Mouse (Mus musculus) left cerebral cortex, postnatal 10 days (tissue): ENCODE results near the gene Dnajc25. TPM values are rescaled to one million over a fixed set of nuclear protein-coding genes. Genes with fewer than 3 reads are reported as not detected.

ENCODE experiments used
- DNase-seq, 2 experiments: peaks; one replicate each; pipeline ENCODE4 v3.0.0; 2021 to 2022; ENCODE audit warnings: low spot score in 2 of 2, mixed read lengths in 1 of 2; ENCODE audit errors: extremely low spot score in 1 of 2
- intact Hi-C: fragments of 180-260 bp; cut with DNase I; formaldehyde crosslinking; loops from one replicate; pipeline ENCODE4 v1.15.1; 2025
- total RNA-seq, 2 experiments: library from RNA; stranded (reverse); gene quantifications; 2 replicates each; pipeline ENCODE4 v1.2.3; 2021

The Dnajc25 gene
- total RNA-seq, 2 experiments from 2014 or later, result 6.8 to 8.1 TPM

GRCm38 (mm10) chr4:59000614-59001013 lies 5.8 kb downstream of the Dnajc25 start:
- peak in 1 of 2 experiments; percentile 39 for DNase-seq
- intact Hi-C loops, result no loop called here

GRCm38 (mm10) chr4:59002948-59003805 lies 8.3 kb downstream of the Dnajc25 start, which contains the start of gene Gm20503:
Gm20503 (plus strand) TSS chr4:59003210.
- DNase-seq, result peak; percentile 86 to 94
- intact Hi-C loops, result no loop called here

- intact Hi-C loops, result no loop called here
- no peak for DNase-seq
Measured at GRCm38 (mm10) chr4:59003806-59004200, 8.9 kb downstream of the Dnajc25 start.

- intact Hi-C loops, result no loop called here
- no peak for DNase-seq
Measured at GRCm38 (mm10) chr4:59006211-59006610, 11.3 kb downstream of the Dnajc25 start.

GRCm38 (mm10) chr4:59007016-59007415 lies 12.2 kb downstream of the Dnajc25 start:
- DNase-seq, result no peak

GRCm38 (mm10) chr4:59007974-59008373 lies 13.1 kb downstream of the Dnajc25 start:
- no peak for DNase-seq
- intact Hi-C loops, result no loop called here

More at GRCm38 (mm10) chr4:59007016-59007415, 12.2 kb downstream of the Dnajc25 start:
- intact Hi-C loops, result no loop called here

GRCm38 (mm10) chr4:59009186-59009585 lies 14.3 kb downstream of the Dnajc25 start:
- no peak for DNase-seq
- intact Hi-C loops, result no loop called here

- intact Hi-C loops, result no loop called here
- no peak for DNase-seq
Measured at GRCm38 (mm10) chr4:59009696-59010095, 14.8 kb downstream of the Dnajc25 start.

- DNase-seq, result no peak
- intact Hi-C loops, result no loop called here
Measured at GRCm38 (mm10) chr4:59011446-59011845, 16.6 kb downstream of the Dnajc25 start.

GRCm38 (mm10) chr4:59015181-59015580 lies 20.3 kb downstream of the Dnajc25 start:
- intact Hi-C loops, result no loop called here
- DNase-seq, result no peak

GRCm38 (mm10) chr4:59016922-59017321 lies 22.1 kb downstream of the Dnajc25 start:
- intact Hi-C loops, result no loop called here
- no peak for DNase-seq

- DNase-seq, result peak in 1 of 2 experiments; percentile 57
- intact Hi-C loops, result no loop called here
Measured at GRCm38 (mm10) chr4:59034325-59034917, 39.6 kb downstream of the Dnajc25 start.

GRCm38 (mm10) chr4:59034918-59035785 lies 40.3 kb downstream of the Dnajc25 start, which contains the start of gene Gng10:
Gng10 (plus strand) TSS chr4:59035088.
- peak; percentile 62 to 85 for DNase-seq
- intact Hi-C loops, result no loop called here

GRCm38 (mm10) chr4:59035786-59036350 lies 41.0 kb downstream of the Dnajc25 start:
- intact Hi-C loops, result no loop called here
- no peak for DNase-seq

- intact Hi-C loops, result no loop called here
- peak; percentile 73 to 75 for DNase-seq
Measured at GRCm38 (mm10) chr4:59036490-59037127, 41.7 kb downstream of the Dnajc25 start.

- intact Hi-C loops, result no loop called here
- no peak for DNase-seq
Measured at GRCm38 (mm10) chr4:59037525-59037924, 42.7 kb downstream of the Dnajc25 start.

- no peak for DNase-seq
- intact Hi-C loops, result no loop called here
Measured at GRCm38 (mm10) chr4:59040397-59041287, 45.8 kb downstream of the Dnajc25 start.
